Mouse (Mus musculus) megakaryocyte, embryonic 14.5 days (primary cell): ENCODE results near the gene Spon1. TPM values are rescaled to one million over a fixed set of nuclear protein-coding genes. Genes with fewer than 3 reads are reported as not detected.

Experiments
- H3K27me3 ChIP-seq: replicated peaks from 2 replicates; pipeline ENCODE3; 2012; ENCODE audit warnings: inconsistent platforms
- H3K36me3 ChIP-seq: replicated peaks from 2 replicates; pipeline ENCODE3; 2012; ENCODE audit warnings: low read length, inconsistent platforms, mixed read lengths
- H3K4me1 ChIP-seq: 2 replicates; pipeline ENCODE4 v1.6.1; 2012; ENCODE audit warnings: inconsistent platforms
- H3K4me3 ChIP-seq: replicated peaks from 2 replicates; pipeline ENCODE3; 2012; ENCODE audit warnings: moderate library complexity, mild to moderate bottlenecking, inconsistent platforms
- H3K9me3 ChIP-seq: 2 replicates; pipeline ENCODE4 v1.6.1; 2012; ENCODE audit warnings: inconsistent platforms
- FLI1 ChIP-seq: IDR thresholded peaks from 2 replicates; pipeline ENCODE4 v1.6.1; 2012; ENCODE audit warnings: low read length, inconsistent platforms, mixed read lengths
- GATA1 ChIP-seq: IDR thresholded peaks from 3 replicates; pipeline ENCODE4 v1.6.1; 2012; ENCODE audit warnings: mixed read lengths, low read length, inconsistent platforms, borderline replicate concordance
- polyA plus RNA-seq: library from polyadenylated mRNA; stranded (reverse); fragments of >175 nt; gene quantifications from 2 replicates; pipeline ENCODE4 v1.2.3, GENCODE M21; 2012; ENCODE audit warnings: low replicate concordance; ENCODE audit not compliant: insufficient read depth

Spon1 gene
- polyA plus RNA-seq, 1 experiment: not detected

GRCm38 (mm10) chr7:113972536-113972935, 206.7 kb downstream of the Spon1 start:
- Histone ChIP-seq H3K9me3 (peaks cover 22% of the 10 kb centered on the region), H3K4me3 (no peak overlapping the region), H3K4me1 (no peaks in the 10 kb centered on the region), H3K27me3 (peaks cover 4% of the 10 kb centered on the region), H3K36me3 (no peaks in the 10 kb centered on the region)
- TF ChIP-seq GATA1 (no peak), FLI1 (no peak)

- Histone ChIP-seq H3K4me1 (no peaks in the 10 kb centered on the region), H3K4me3 (no peak overlapping the region), H3K36me3 (no peaks in the 10 kb centered on the region), H3K27me3 (no peaks in the 10 kb centered on the region), H3K9me3 (peaks cover 10% of the 10 kb centered on the region)
- TF ChIP-seq GATA1 (no peak), FLI1 (no peak)
Observed at GRCm38 (mm10) chr7:113986406-113987134, 220.8 kb downstream of the Spon1 start.

GRCm38 (mm10) chr7:113988156-113988555, 222.4 kb downstream of the Spon1 start:
- Histone ChIP-seq H3K27me3 (no peaks in the 10 kb centered on the region), H3K4me1 (no peaks in the 10 kb centered on the region), H3K36me3 (no peaks in the 10 kb centered on the region), H3K4me3 (no peak overlapping the region), H3K9me3 (peaks cover 12% of the 10 kb centered on the region)
- TF ChIP-seq FLI1 (no peak), GATA1 (no peak)

GRCm38 (mm10) chr7:113997675-113998354, 232.0 kb downstream of the Spon1 start:
- no peak overlapping the region for H3K4me3 ChIP-seq
- no peaks in the 10 kb centered on the region for H3K4me1 ChIP-seq
- H3K36me3 ChIP-seq: no peaks in the 10 kb centered on the region
- H3K9me3 ChIP-seq: peaks cover 4% of the 10 kb centered on the region; the same call in 1 of the 2 replicates
- peaks cover 4% of the 10 kb centered on the region for H3K27me3 ChIP-seq
- no peak for TF ChIP-seq GATA1
- TF ChIP-seq FLI1: no peak

- TF ChIP-seq GATA1 (no peak), FLI1 (no peak)
- H3K9me3 ChIP-seq: peaks cover 4% of the 10 kb centered on the region; the same call in 1 of the 2 replicates
- H3K4me1 ChIP-seq: no peaks in the 10 kb centered on the region
- no peaks in the 10 kb centered on the region for H3K36me3 ChIP-seq
- peaks cover 27% of the 10 kb centered on the region for H3K27me3 ChIP-seq
- no peak overlapping the region for H3K4me3 ChIP-seq
Observed at GRCm38 (mm10) chr7:114004171-114004570, 238.4 kb downstream of the Spon1 start.

GRCm38 (mm10) chr7:114005499-114005898, 239.7 kb downstream of the Spon1 start:
- Histone ChIP-seq H3K4me1 (no peaks in the 10 kb centered on the region), H3K36me3 (no peaks in the 10 kb centered on the region), H3K9me3 (peaks cover 4% of the 10 kb centered on the region; the same call in 1 of the 2 replicates), H3K27me3 (peaks cover 27% of the 10 kb centered on the region), H3K4me3 (no peak overlapping the region)
- TF ChIP-seq FLI1: no peak
- no peak for TF ChIP-seq GATA1

GRCm38 (mm10) chr7:114006456-114006855, 240.7 kb downstream of the Spon1 start:
- H3K36me3 ChIP-seq: no peaks in the 10 kb centered on the region
- peaks cover 27% of the 10 kb centered on the region for H3K27me3 ChIP-seq
- TF ChIP-seq FLI1: no peak
- no peak for TF ChIP-seq GATA1
- peaks cover 2% of the 10 kb centered on the region; the same call in 1 of the 2 replicates for H3K9me3 ChIP-seq
- H3K4me1 ChIP-seq: no peaks in the 10 kb centered on the region
- no peak overlapping the region for H3K4me3 ChIP-seq

GRCm38 (mm10) chr7:114007565-114007964, 241.8 kb downstream of the Spon1 start:
- Histone ChIP-seq H3K4me1 (no peaks in the 10 kb centered on the region), H3K36me3 (no peaks in the 10 kb centered on the region), H3K27me3 (peaks cover 30% of the 10 kb centered on the region), H3K4me3 (no peak overlapping the region), H3K9me3 (no peaks in the 10 kb centered on the region)
- TF ChIP-seq FLI1 (no peak), GATA1 (no peak)

- H3K4me1 ChIP-seq: no peaks in the 10 kb centered on the region; the same call in 1 of the 2 replicates
- peaks cover 15% of the 10 kb centered on the region for H3K27me3 ChIP-seq
- H3K4me3 ChIP-seq: no peak overlapping the region
- TF ChIP-seq GATA1: no peak
- H3K9me3 ChIP-seq: no peaks in the 10 kb centered on the region
- no peaks in the 10 kb centered on the region for H3K36me3 ChIP-seq
Observed at GRCm38 (mm10) chr7:114011726-114012443, 246.1 kb downstream of the Spon1 start.
